Mouse (Mus musculus): ENCODE measurements around the gene Cytip.

Gene Cytip

GRCm38 (mm10) chr2:58195346-58195745 is at the start of gene Cytip:
TSS of gene Cytip (minus strand) at chr2:58195532.
- DNase-seq (ENCODE audit: low spot score): no peak

GRCm38 (mm10) chr2:58240639-58241038 is 45.3 kb upstream of the Cytip start:
- no peak for DNase-seq (ENCODE audit: low spot score)

GRCm38 (mm10) chr2:58237487-58237886 is 42.2 kb upstream of the Cytip start:
- no peak for DNase-seq (ENCODE audit: low spot score)

- peak; percentile 79 for DNase-seq (ENCODE audit: low spot score)
Measured at GRCm38 (mm10) chr2:58199442-58199841, 4.1 kb upstream of the Cytip start.

GRCm38 (mm10) chr2:58196880-58197279 is 1.5 kb upstream of the Cytip start:
- DNase-seq (ENCODE audit: low spot score): no peak

GRCm38 (mm10) chr2:58194422-58195115 is 763 bp downstream of the Cytip start:
- no peak for DNase-seq (ENCODE audit: low spot score)

GRCm38 (mm10) chr2:58192160-58192559 is 3.2 kb downstream of the Cytip start:
- no peak for DNase-seq (ENCODE audit: low spot score)

- DNase-seq (ENCODE audit: low spot score): no peak
Measured at GRCm38 (mm10) chr2:58189501-58189900, 5.8 kb downstream of the Cytip start.

GRCm38 (mm10) chr2:58188903-58189302 is 6.4 kb downstream of the Cytip start:
- no peak for DNase-seq (ENCODE audit: low spot score)

- no peak for DNase-seq (ENCODE audit: low spot score)
Measured at GRCm38 (mm10) chr2:58187310-58188051, 7.9 kb downstream of the Cytip start.

GRCm38 (mm10) chr2:58184197-58184596 is 11.1 kb downstream of the Cytip start:
- DNase-seq (ENCODE audit: low spot score): no peak

GRCm38 (mm10) chr2:58183658-58184057 is 11.7 kb downstream of the Cytip start:
- no peak for DNase-seq (ENCODE audit: low spot score)

GRCm38 (mm10) chr2:58180776-58181175 is 14.6 kb downstream of the Cytip start:
- DNase-seq (ENCODE audit: low spot score): no peak

- no peak for DNase-seq (ENCODE audit: low spot score)
Measured at GRCm38 (mm10) chr2:58179056-58179455, 16.3 kb downstream of the Cytip start.

- DNase-seq (ENCODE audit: low spot score): no peak
Measured at GRCm38 (mm10) chr2:58175392-58176291, 19.7 kb downstream of the Cytip start.

- no peak for DNase-seq (ENCODE audit: low spot score)
Measured at GRCm38 (mm10) chr2:58174476-58175286, 20.7 kb downstream of the Cytip start.

- no peak for DNase-seq (ENCODE audit: low spot score)
Measured at GRCm38 (mm10) chr2:58172963-58173362, 22.4 kb downstream of the Cytip start.

GRCm38 (mm10) chr2:58169173-58169572 is 26.2 kb downstream of the Cytip start:
- no peak for DNase-seq (ENCODE audit: low spot score)

- no peak for DNase-seq (ENCODE audit: low spot score)
Measured at GRCm38 (mm10) chr2:58167654-58168053, 27.7 kb downstream of the Cytip start.

- DNase-seq (ENCODE audit: low spot score): no peak
Measured at GRCm38 (mm10) chr2:58166764-58167163, 28.6 kb downstream of the Cytip start.

GRCm38 (mm10) chr2:58163457-58164181 is 31.7 kb downstream of the Cytip start:
- no peak for DNase-seq (ENCODE audit: low spot score)
